Mouse (Mus musculus): ENCODE data around the gene Baiap2l1.

DNA sequence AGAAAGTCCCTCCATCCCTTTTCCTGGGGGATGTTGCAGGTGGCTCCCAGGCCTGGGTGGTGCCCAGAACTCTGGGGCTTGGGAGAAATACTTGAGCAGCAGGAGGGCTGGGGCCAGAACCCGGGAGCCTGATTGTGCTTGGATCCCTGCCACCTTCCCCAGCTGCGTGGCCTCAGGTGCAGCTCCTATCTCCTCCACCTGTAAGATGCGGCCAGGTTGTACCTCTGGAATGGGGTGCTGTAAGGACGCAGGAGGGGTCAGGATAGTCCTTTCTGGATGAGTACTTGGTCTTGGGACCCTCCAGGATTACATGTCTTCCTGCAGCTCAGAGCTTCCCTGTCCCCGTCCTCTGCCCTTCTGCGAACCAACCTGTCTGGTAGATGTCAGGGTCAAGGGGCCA lies 98.7 kb downstream of the Baiap2l1 start:
- no peak for TF ChIP-seq SRF (IDR thresholded peaks at IDR 0.05; ENCODE audit: control insufficient read depth, insufficient read length, low read depth)
- no peak for TF ChIP-seq POLR2A (IDR thresholded peaks at IDR 0.05; ENCODE audit: insufficient read length, low read depth)
- TF ChIP-seq CEBPB (IDR thresholded peaks at IDR 0.05; ENCODE audit: insufficient read depth, poor library complexity, severe bottlenecking), result no peak
- TF ChIP-seq MYOG (IDR thresholded peaks at IDR 0.05; ENCODE audit: control insufficient read depth in 1 of 3, insufficient read depth in 1 of 3, insufficient read length in 2 of 3, low read depth in 2 of 3), result no peak
- TF ChIP-seq POLR2AphosphoS2 (IDR thresholded peaks at IDR 0.05; ENCODE audit: insufficient read length, low read depth), result peak; percentile 69
- no peak for TF ChIP-seq TCF12 (IDR thresholded peaks at IDR 0.05; ENCODE audit: insufficient read depth, poor library complexity, severe bottlenecking)
- no peak for TF ChIP-seq REST (IDR thresholded peaks at IDR 0.05; ENCODE audit: insufficient read depth, insufficient read length)

Data from myocyte (in vitro differentiated cells).